Mouse (Mus musculus) MN1 (cell line): ENCODE results near the gene Qrsl1.

Experiments used
- DNase-seq: peaks from one replicate; pipeline ENCODE4 v3.0.0-alpha.2; 2016; ENCODE audit warnings: low spot score

Qrsl1 gene

DNA sequence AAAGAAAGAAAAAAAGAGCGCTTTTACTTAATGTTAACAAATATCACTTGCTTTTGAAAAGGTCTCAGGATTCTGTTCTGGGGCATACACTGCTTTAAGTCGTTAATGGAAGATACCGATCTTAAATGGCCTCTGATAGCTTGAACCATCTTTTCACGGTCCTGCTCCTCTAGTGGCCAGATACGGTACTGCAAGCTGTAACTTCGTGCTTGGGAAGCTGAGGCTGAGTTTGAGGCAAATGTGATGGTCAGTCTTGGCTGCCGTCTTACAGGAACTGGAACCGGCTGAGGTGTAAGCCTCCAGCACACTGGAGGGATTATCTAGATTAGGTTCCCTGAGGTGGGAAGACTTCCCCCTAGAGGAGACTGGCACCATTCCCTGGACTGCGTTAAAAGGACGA lies 30.8 kb downstream of the Qrsl1 start:
- DNase-seq = peak; percentile 34

DNA sequence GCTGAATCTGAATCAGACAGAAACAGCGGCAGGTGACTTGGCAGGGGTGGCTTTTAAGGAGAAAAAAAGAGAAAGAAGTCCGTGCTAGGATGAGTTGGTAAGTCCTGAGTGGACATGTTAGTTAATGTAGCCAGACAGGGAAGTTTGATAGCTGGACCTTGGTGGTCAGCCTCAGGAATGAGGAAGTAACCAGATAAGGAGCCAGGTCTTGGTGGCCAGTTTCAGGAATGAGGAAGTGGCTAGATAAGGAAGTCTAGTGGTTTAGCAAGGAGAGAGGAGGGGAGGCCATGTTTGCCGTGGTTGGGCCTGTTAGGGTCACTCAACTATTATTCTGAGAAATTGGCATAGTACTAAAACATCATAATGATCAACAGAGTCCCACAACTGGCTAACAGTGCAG lies 45.2 kb downstream of the Qrsl1 start:
- DNase-seq = no peak

DNA sequence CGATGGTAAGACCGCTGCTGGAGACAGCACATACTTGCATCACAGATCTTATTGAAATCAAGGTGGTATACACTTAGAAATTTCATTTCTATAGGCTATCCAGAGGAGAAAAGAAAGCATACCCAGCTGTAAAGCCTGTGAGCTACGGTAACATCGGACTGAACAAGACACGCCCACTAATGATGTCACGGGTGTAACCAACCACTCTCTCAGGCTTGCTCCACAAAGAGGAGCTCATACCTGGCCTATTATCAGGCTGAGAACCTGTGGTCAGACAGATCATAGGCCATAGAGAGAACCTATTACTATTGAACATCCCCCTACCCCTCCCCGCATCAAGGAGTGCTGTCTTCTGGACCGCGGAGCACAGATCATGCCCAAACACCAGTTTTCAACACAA lies 45.6 kb downstream of the Qrsl1 start:
- DNase-seq = no peak

DNA sequence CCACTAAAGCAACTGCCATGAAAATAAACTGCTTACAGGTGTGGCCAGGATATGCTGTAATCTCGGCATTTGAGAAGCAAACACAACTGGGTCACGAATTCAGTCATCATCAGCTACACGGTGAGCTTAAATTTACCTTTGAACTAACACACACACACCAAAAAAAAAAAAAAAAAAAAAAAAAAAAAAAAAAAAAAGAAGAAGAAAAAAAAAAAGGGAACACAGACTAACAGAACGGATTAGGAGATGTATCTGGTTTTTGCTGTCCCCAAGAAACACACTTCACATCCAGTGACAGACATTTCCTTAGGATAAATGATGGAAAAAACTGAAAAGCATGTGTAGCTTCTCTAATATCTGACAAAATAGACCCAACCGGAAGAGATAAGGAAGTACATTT lies 49.6 kb downstream of the Qrsl1 start:
- no peak for DNase-seq

DNA sequence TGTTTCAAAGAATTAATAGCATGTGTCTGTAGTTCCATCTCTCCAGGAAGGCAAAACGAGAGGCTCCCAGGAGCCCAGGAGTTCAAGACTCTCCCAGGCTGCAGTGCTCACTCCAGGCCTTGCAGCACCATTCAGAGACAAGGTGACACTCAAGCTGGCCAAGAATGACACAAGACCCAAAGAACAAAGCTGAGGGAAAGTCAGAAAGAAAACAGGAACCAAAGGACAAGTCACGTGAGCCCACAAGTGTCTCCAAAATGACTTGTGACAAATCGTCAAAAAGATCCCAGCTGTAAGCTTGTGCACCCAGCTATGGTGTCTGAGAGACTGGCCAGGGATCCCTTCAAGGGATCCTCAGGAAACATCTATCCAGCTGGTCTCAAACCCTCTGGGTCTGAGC lies 52.1 kb downstream of the Qrsl1 start:
- DNase-seq = no peak

DNA sequence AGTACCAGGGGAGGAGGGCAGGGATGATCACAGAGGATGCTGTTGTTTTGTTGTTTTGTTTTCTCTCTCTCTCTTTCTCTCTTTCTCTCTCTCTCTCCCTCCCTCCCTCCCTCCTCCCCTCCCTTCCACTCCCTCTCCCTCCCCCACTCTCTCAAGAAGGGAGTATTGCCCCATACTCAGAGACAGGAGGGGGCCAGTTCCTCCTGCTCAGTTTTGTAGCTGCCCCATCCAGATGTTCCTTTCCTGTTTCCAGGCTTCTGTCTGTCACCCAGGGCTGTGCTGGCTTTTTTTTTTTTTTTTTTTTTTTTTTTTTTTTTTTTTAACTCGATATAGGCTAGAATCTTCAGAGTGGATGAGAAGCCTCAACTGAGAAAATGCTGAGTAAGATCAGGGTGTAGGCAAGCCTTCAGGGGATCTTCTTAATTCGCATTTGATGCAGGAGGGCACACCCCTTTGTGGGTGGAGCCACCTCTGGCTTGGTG lies 55.4 kb downstream of the Qrsl1 start:
- no peak for DNase-seq

DNA sequence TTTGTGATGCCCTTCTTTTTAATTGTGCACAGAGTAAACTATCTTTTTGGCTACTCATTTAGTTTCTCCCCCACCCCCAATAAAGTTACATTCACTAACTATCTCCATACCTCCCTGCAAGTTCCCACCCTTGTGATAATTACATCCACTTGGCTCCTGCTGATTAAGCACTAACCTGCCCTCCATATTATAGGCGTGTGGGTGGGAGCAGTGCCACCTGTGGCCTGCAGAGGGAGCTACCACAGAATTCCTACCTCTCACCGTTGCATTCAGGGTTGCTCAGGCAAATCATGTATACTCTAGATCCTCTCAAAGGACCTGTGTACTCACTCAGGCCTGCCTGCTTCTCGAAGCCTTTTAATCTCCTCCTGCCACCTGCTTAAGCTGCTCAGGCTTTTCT lies 56.1 kb downstream of the Qrsl1 start:
- no peak for DNase-seq

DNA sequence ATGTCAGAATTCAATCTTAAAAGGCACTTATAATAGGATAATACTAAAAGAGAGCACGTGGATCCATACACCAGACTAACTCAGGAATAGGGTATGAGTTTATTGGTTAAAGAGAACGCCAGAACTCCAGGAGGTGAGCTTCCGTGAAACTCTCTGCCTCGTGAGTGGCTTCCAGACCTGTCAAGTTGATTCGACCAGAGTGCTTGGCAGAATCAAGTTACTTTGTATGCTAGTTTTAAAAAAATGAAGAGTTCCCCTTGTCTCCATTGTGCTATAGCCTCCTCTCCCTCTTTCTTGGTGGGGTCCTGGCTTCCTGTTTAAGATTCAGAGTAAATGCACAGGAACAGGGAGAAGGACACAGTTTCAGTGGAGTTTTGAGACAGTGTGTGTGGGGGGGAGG lies 60.1 kb downstream of the Qrsl1 start:
- no peak for DNase-seq

DNA sequence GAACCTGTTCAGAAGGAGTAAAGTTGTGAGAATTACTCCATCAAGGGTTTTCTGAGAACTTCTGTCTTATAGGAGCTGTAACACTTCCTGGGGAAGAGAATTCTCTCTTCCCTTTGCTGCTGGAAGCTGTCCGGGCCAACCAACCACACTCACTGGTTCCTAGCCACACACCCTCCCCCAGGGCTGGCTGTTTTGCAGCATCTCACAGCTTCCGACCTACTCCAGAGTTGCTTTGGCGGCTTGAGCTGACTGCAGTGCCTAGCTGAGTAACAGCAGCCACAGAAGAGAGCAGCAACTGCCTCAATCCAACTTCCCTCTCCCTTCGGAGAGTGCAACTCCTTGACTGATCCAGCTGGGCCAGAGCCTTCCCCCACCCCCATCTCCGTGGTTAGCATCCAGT lies 68.7 kb downstream of the Qrsl1 start:
- DNase-seq = no peak

DNA sequence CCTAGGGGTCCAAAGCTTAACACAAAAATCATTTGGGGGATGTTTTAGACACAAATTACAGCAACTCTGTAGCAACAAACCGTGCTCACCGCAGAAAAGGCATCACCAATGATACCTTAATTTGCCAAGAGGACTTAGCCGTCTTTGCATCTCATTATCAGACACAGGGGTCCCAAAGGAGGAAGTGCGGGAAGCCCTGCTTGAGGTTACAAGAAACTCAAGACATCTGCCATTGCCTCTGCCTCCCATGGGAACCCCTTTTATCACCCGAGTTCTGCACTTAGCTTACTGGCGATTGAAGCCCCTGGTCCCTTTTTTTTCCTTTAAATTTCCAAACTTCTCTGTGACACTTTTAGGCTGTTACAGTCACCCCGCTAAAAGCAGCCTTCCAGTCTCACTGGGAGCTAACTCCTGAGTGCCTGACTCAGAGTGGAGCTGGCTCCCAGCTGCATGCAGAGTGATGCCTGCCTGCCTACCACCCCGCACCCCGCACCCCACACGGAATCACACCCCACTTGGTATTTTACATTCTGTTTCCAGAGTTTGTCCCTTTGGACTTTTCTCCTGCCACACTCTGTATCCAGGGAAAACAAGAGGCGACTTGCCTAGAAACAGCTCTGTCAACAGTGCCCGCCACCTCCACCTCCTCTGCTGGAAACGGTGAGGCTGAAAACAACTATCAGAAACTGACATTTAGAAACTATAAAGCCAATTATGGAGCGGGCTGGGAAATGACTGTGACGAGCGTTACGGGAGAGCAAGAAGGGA lies 71.1 kb downstream of the Qrsl1 start:
- no peak for DNase-seq

DNA sequence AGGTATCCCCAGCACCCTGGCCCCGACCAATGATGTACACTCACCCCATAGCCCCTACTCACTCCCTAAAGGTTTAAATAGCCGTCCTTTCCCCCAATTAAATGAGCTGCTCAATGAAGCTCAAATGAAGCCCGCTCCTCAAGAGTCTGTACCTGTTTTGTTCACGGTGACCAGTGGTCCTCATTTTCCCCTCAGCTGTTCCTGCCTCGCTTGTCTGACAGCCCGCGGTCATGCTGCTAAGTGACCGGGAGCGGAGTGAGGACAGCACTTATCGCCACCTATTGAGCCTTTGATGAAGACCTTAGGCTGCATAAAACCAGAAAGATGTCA lies 72.9 kb downstream of the Qrsl1 start:
- DNase-seq = no peak

DNA sequence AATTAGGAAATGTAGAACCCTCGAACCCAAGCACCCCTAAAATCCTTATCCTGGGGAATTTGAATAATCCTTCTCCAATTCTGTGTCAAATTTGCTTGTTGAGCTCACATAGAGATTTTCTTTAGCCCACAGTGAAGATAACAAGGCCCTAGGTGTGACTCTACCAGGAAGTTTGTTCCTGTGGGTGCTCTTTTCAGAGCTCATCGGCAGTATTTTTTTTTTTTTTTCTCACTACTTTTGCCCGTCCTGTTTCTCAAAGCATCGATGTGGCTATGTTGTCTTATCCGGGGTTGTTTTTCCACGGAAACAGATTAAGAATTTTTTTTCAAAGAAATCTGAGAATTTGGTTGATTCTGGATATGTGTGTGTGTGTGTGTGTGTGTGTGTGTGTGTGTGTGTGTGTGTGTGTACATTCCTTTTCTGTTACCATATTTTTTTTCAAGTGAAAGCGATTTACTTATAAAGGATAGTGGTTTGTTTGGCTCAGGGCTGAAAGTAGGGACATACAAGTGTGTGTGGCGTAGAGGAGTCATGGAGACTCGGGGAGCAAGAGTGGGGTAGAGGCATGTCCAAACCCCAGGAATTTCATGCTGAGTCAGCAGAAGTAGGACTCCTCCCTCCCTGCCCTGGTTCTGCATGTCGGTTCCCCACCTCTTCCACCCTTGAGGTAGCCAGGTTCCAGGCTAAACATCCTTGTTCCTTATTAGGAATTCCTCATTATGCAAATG lies 73.4 kb downstream of the Qrsl1 start:
- DNase-seq = no peak

DNA sequence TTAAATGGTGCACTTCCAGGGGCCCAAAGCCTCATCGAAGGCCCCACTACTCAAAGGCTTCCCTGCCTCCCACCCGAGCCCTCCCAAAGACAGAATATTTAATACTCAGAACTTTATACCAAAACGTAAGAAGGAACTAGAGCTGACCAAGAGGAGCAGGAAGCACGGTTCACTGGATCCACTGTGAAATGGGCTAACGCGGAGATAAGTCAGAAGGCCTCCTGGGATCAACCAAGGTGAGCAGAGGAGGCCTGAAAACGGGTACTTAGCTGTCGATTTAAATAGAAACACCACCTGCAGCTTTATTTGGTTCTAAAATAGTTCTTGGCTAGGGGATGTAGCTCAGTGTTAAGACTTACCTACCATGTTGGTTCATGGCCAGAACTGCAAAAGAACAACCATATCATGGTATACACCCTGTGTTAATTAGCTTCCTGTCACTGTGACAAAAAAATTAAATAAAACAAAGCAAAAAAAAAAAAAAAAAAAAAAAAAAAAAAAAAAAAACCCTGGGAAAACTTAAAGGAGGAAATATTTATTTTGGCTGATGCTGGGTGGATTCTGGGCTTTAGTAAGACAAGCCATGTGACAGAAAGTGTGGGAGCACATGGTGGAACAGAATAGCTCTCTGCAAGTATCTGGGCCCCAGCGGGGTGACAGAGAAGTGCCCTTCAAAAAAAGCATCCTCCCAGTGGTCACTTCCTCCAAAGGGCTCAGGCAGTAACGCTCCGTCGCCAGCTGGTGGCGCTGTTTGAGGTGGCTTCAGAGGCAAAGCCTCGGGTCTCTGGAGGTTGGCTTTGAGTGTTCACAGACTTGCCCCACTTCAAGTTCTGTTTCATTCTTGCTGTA lies 74.5 kb downstream of the Qrsl1 start:
- DNase-seq = no peak

DNA sequence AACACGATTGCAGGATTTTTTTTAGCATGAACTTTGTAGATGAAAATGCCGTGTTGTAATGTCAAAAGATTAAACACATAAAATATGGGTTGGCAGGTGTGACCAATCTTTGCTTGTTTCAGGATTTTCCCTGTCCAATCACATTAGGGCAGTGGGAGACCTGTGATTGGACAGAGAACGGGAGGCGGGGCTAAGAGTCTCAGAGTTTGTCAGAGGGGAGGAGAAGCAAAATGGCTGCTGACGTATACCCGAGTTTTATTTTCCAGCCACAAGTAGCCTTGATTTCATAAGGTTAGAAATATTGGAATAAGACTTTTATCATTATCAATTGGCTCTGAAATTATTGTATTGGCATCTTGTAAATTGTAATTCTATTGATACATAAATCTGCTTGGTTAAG lies 75.8 kb downstream of the Qrsl1 start:
- DNase-seq = no peak

DNA sequence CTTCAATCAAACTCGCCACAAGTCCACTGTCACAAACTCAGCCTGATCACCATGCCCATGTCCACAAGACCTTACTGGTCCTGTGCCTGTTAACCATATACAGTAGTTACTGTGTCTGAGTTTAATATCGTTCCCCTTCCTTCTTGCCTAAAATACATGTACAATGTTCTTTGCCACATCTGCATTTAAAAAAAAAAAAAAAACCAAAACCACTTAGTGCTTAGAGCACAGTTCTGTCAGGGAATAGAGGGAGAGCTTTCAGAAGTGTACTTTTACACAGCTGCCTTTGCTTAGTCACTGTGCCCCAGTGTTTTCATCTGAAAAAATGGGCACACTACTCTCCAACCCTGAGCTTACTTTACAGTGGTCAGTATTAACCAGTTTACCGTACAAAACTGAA lies 76.8 kb downstream of the Qrsl1 start:
- no peak for DNase-seq
